Mouse (Mus musculus) liver, adult (tissue): ENCODE data around the gene Olfr70.

ENCODE experiments used
- GATA4 ChIP-seq: IDR thresholded peaks from 2 replicates; pipeline ENCODE4 v1.6.1; 2014; ENCODE audit warnings: mild to moderate bottlenecking, low read length; ENCODE audit not compliant: insufficient replicate concordance

The Olfr70 gene

GRCm38 (mm10) chr4:43726228-43726993, 25.8 kb upstream of the Olfr70 start:
- TF ChIP-seq GATA4: no peak

DNA sequence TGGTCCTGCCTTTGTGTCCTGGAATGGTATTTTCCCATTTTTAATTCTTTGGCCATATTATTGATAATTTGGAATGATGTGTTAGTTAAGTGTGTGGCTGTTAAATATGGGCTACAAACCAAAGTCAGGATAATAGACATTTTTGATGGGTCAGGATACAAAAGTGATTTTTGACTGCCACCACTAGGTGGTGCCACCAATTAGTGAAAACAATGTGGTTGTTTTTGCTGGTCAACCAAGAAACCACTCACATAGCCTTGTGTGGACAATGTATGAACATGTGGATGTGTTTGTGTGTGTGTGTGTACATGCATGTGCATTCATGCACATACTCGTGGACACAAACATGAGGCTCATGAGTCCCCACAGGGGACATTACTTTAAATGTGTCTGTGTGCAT, 24.2 kb upstream of the Olfr70 start:
- TF ChIP-seq GATA4: no peak

- no peak for TF ChIP-seq GATA4
Observed at GRCm38 (mm10) chr4:43722191-43722590, 21.6 kb upstream of the Olfr70 start.

GRCm38 (mm10) chr4:43720491-43721228, 20.1 kb upstream of the Olfr70 start:
- TF ChIP-seq GATA4: no peak

DNA sequence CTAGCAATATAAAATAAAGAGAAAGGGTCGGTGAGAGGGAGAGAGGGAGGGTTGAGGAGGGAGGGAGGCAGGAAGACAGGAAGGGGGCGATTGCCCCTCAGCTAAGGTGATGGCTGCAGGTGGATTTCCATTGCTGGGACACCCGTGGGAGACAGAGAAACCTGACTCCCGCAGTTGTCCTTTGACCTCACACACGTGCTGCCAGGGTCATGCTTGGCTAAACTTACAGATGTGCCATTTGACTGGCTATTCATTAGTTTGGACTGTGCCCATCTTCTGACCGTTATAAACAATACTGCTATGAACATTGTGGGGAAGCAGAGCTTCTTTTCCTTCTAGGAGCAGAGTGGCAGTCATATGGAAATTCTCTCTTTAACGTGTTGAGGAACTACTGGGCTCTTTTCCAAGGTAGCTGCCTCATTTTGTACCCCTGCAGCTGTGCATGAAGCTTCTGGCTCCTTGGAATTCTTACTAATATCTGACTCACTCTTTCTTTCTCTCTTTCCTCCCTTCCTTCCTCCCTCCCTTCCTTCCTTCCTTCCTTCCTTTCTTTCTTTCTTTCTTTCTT, 13.1 kb upstream of the Olfr70 start:
- no peak for TF ChIP-seq GATA4

DNA sequence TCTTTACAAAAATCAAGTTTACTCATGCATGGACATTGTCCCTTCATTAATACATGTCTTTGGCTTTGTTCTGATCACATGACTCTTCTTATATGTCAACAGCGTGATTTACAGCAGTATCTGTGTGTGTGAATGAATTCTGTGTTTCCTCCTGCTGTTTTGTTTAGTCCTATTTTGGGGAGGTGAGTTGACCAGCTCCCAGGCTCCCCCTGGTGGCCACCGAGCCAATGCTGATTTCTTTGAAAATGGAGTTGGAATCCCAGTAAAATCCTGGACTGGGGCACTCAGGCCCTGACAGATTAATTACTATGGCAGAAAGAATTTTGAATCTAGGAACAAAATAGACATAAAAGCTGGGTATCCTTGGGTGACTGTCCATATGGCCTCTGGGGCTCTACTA, 11.2 kb upstream of the Olfr70 start:
- no peak for TF ChIP-seq GATA4

- no peak for TF ChIP-seq GATA4
Observed at GRCm38 (mm10) chr4:43709869-43710268, 9.3 kb upstream of the Olfr70 start, which contains the start of gene Olfr71. Gene Olfr71, minus strand, starts transcription at chr4:43710255.

DNA sequence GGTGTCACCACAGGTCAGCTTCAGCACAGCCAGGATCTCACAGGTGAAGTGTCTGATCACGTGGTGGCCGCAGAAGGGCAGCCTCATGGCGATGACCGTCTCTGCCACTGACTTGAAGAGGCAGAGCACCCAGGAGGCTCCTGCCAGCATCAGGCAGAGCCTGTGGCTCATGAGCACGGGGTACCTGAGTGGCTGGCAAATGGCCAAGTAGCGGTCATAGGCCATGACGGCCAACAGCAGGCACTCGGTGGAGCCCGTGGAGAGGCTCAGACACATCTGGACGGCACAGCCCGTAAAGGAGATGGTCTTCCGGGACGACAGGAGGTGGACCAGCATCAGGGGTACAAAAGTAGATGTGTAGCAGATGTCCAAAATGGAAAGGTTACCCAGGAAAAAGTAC, 5.4 kb upstream of the Olfr70 start:
- TF ChIP-seq GATA4: no peak

GRCm38 (mm10) chr4:43703851-43704250, 3.2 kb upstream of the Olfr70 start:
- no peak for TF ChIP-seq GATA4

DNA sequence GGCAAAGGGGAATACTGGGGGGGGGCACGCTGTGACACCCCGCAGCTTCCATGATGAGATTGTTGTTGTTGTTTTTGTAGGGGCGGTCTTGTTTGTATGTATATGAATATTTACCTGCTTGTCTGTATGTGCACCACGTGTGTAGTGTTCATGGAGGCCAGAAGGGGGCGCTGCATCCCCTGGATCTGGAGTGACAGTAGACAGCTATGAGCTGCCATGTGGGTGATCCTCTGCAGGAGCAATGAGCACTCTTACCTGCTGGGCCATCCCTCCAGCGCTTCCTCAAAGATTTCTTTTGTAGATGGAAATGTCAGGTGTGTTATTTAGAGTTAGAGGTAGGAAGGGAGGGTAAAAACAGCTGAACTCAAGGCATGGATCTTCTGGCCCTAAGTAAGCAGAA, 2.8 kb upstream of the Olfr70 start:
- TF ChIP-seq GATA4: no peak

DNA sequence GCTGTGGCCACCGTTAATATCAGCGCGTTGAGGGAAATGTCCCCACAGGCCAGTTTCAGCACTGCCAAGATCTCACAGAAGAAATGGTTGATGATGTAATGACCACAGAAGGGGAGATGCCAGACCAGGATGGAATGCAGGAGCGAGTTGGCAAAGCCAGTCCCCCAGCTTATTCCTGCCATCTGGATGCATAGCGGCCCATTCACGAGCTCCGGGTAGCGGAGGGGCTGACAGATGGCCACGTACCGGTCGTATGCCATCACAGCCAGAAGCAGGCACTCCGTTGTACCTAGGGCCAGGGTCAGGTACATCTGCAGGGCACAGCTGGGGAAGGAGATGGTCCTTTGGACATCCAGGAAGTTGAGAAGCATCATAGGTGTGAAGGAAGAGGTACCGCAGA, 4.0 kb downstream of the Olfr70 start:
- no peak for TF ChIP-seq GATA4

DNA sequence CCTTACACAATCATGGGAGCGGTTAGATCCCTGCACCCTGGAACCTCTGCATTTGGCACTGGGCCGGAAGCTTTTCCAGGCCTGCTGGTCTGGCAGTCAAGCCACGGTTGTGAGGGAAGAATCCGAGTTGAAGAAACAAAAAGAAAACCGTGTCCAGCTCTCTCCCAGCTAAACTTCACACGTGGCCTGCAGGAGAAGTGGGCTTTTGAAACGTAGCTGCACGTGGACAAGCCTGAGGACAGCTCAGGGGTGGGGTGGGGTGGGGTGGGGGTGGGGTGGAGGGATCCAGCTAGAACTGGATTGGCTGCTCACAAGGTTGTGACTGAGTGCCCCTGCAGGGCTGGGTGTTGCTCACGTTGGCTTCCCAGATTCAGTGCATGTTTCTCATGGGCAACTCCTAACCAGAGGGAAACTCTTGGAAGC, 5.3 kb downstream of the Olfr70 start:
- no peak for TF ChIP-seq GATA4

- TF ChIP-seq GATA4: no peak
Observed at GRCm38 (mm10) chr4:43694439-43695248, 6.0 kb downstream of the Olfr70 start.

- no peak for TF ChIP-seq GATA4
Observed at GRCm38 (mm10) chr4:43693806-43694241, 6.8 kb downstream of the Olfr70 start.

GRCm38 (mm10) chr4:43691026-43691425, 9.6 kb downstream of the Olfr70 start:
- no peak for TF ChIP-seq GATA4
